Mouse (Mus musculus) midbrain, embryonic 11.5 days (tissue): ENCODE results near the gene Car6. TPM values are rescaled to one million over a fixed set of nuclear protein-coding genes. Genes with fewer than 3 reads are reported as not detected.

ENCODE experiments used
- ATAC-seq: fragments of 200-750 bp; cut with Nextera tagmentation; 2 replicates; pipeline ENCODE4 v1.8.0; 2017; ENCODE audit warnings: moderate TSS enrichment, moderate library complexity; ENCODE audit not compliant: low FRiP score
- DNase-seq: peaks from one replicate; pipeline ENCODE4 v3.0.0; 2015; ENCODE audit warnings: low spot score; ENCODE audit errors: missing footprints
- H3K27ac ChIP-seq: fragments of 300-500 bp; sonication (generic); 2 replicates; pipeline ENCODE4 v1.5.1; 2014; ENCODE audit warnings: low read depth, low read length
- H3K27me3 ChIP-seq: fragments of 300-500 bp; sonication (generic); 2 replicates; pipeline ENCODE4 v1.6.1; 2014; ENCODE audit warnings: mild to moderate bottlenecking, low read length, moderate library complexity, mixed read lengths; ENCODE audit not compliant: control insufficient read depth, insufficient read depth
- H3K36me3 ChIP-seq: fragments of 300-500 bp; sonication (generic); 2 replicates; pipeline ENCODE4 v1.6.1; 2014; ENCODE audit warnings: mild to moderate bottlenecking, low read length, moderate library complexity, mixed read lengths; ENCODE audit not compliant: control insufficient read depth, insufficient read depth
- H3K4me1 ChIP-seq: fragments of 300-500 bp; sonication (generic); 2 replicates; pipeline ENCODE4 v1.6.1; 2014; ENCODE audit warnings: low read length; ENCODE audit not compliant: control insufficient read depth, insufficient read depth
- H3K4me2 ChIP-seq: fragments of 300-500 bp; sonication (generic); 2 replicates; pipeline ENCODE4 v1.6.1; 2014; ENCODE audit warnings: mild to moderate bottlenecking, moderate library complexity
- H3K4me3 ChIP-seq: fragments of 300-500 bp; sonication (generic); 2 replicates; pipeline ENCODE4 v1.5.1; 2014; ENCODE audit warnings: low read depth, low read length
- H3K9ac ChIP-seq: fragments of 300-500 bp; sonication (generic); 2 replicates; pipeline ENCODE4 v1.6.1; 2014; ENCODE audit warnings: low read length
- H3K9me3 ChIP-seq: fragments of 300-500 bp; sonication (generic); 2 replicates; pipeline ENCODE4 v1.6.1; 2016; ENCODE audit warnings: low read length; ENCODE audit not compliant: control insufficient read depth
- whole genome bisulfite sequencing: fragments of 180-500 bp; shearing (Covaris S2); extraction: QIAGEN DNeasy Blood & Tissue Kit; methylation state at CpG from one replicate; pipeline ENCODE4 v1.1.7; 2014; 5-methylcytosine and 5-hydroxymethylcytosine counted together
- polyA plus RNA-seq: library from polyadenylated mRNA; unstranded; fragments of >200 nt; fragmentation: Nextera tagmentation; extraction: Ambion mirVana; gene quantifications from 2 replicates; pipeline ENCODE4 v1.2.1, GENCODE M21; 2014

Car6 gene
- polyA plus RNA-seq, 1 experiment from 2014 or later = not detected

DNA sequence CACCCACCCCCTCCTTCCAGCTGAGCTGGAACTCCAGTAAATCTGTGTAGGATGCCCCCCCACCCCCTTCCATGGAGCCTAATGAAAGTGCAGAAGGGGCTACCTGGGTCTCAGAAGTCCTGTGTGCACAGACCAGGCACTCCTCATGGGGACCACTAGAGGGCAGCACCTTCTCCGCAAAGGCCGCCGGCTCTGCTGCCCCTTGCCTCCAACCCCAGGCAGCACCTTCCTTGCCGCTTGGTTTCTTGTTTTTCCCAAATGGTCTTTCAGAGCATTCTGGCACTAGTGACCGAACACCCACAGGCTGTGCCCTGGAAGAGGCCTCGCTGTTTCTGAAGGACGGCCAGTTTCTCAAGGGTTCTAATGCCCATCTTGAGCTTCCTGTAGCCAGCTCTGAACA is 24.6 kb downstream of the Car6 start:
- Histone ChIP-seq H3K27ac (no peak overlapping the region), H3K4me2 (no peak overlapping the region), H3K9ac (no peak overlapping the region), H3K4me3 (no peak overlapping the region), H3K27me3 (no peaks in the 10 kb centered on the region), H3K4me1 (no peaks in the 10 kb centered on the region), H3K9me3 (peaks cover 3% of the 10 kb centered on the region; the same call in 1 of the 2 replicates), H3K36me3 (no peaks in the 10 kb centered on the region)
- 5% methylated on average over 7 of the region's 7 CpGs for WGBS
- ATAC-seq = peak; percentile 66
- DNase-seq = peak; percentile 91

DNA sequence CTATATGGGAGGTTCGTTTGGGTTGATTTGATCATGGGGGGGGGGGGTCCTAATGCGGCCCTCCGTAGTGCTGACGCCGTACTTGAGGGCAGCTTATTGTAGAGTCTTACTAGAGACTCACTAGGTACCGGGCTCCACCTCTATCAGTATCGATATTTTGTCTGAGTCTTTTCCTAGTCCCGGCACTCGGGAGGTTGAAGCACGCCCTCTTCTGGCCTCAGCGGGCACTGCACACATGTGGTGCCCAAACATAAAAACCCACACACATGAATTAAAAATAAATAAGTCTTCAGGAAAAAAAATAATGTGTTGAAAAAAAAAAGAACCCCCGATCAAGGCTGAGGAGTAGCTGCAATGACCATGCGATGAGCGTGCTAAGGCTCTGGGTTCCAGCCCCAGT is 27.1 kb downstream of the Car6 start:
- H3K9me3 ChIP-seq = no peaks in the 10 kb centered on the region
- ATAC-seq (no peak), DNase-seq (no peak)
- no peaks in the 10 kb centered on the region for H3K27me3 ChIP-seq
- no peak overlapping the region for H3K4me2 ChIP-seq
- H3K36me3 ChIP-seq = no peaks in the 10 kb centered on the region
- WGBS = 95% methylated on average over 14 of the region's 14 CpGs
- H3K4me3 ChIP-seq = no peak overlapping the region
- H3K4me1 ChIP-seq = no peaks in the 10 kb centered on the region
- H3K9ac ChIP-seq = no peak overlapping the region
- H3K27ac ChIP-seq = no peak overlapping the region

DNA sequence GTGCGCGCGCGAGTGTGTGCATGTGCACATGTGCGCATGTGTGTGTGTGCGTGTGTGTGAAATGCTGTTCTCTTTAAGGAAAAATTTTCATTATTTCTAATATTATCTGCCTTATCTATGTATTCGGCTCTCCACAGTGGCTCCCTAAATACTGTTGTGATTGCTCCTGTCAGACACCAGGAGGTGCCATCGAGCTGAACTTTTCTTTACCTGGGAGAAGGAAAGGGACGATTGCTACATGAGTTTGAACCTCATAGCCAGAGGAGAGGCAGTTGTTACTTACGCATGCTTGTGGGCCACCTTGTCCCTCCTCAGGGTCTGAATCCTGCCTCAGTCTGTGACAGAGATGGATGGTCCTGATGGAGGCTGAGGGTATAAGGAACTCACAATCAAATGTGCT is 27.9 kb downstream of the Car6 start:
- 53% methylated on average over 10 of the region's 10 CpGs for WGBS
- Histone ChIP-seq H3K4me3 (no peak overlapping the region), H3K36me3 (no peaks in the 10 kb centered on the region), H3K4me1 (no peaks in the 10 kb centered on the region), H3K27me3 (no peaks in the 10 kb centered on the region), H3K9ac (no peak overlapping the region), H3K4me2 (no peak overlapping the region), H3K27ac (no peak overlapping the region), H3K9me3 (no peaks in the 10 kb centered on the region)
- peak; percentile 91 for DNase-seq
- ATAC-seq = peak; percentile 24; the same call in 1 of the 2 replicates

DNA sequence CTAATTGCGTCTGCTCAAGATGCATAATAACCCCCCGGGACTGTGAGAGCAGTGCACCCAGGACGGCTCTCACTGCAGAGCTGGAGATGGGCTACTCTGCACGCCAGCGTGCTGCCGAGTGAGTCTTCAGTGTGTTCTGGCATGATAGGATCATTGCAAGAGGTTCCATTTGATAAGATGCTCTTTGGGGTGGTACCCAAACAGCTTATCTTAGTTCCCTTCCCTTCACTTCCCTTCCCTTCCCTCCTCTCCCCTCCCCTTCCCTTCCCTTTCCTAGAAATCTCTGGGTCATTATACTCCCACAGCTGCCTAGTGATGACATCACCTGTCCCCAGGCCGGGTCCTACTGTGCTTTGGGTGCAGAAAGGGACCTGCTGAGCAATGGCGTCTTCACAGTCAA is 29.0 kb downstream of the Car6 start:
- DNase-seq (no peak), ATAC-seq (no peak)
- Histone ChIP-seq H3K36me3 (no peaks in the 10 kb centered on the region), H3K4me3 (no peak overlapping the region), H3K27ac (no peak overlapping the region), H3K4me1 (no peaks in the 10 kb centered on the region), H3K9me3 (no peaks in the 10 kb centered on the region), H3K27me3 (no peaks in the 10 kb centered on the region), H3K9ac (no peak overlapping the region), H3K4me2 (no peak overlapping the region)
- 85% methylated on average over 8 of the region's 8 CpGs for WGBS

DNA sequence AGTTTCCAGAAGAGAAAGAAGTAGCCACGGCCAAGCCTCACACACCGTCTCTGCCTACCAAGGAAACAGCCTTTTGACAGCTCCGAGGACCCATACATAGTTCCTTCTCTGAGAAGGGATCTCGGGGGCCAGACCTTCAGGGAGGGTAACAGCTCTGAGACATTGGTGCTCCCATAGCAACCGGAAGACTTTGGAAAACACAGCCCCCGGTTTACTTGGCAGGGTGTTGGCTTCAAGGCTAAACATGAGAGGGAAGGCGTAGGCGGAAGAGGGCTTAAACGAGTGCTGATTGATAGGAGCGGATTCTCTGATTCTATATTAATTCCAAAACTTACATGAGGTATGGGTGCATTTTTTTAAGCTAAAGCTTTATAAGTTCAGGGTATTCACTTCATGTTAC is 32.7 kb downstream of the Car6 start:
- ATAC-seq = no peak
- no peak for DNase-seq
- H3K4me3 ChIP-seq = no peak overlapping the region
- 80% methylated on average over 10 of the region's 10 CpGs for WGBS
- H3K36me3 ChIP-seq = no peaks in the 10 kb centered on the region
- no peaks in the 10 kb centered on the region for H3K27me3 ChIP-seq
- no peaks in the 10 kb centered on the region for H3K4me1 ChIP-seq
- H3K27ac ChIP-seq = no peak overlapping the region
- no peak overlapping the region for H3K4me2 ChIP-seq
- no peaks in the 10 kb centered on the region for H3K9me3 ChIP-seq
- H3K9ac ChIP-seq = no peak overlapping the region

DNA sequence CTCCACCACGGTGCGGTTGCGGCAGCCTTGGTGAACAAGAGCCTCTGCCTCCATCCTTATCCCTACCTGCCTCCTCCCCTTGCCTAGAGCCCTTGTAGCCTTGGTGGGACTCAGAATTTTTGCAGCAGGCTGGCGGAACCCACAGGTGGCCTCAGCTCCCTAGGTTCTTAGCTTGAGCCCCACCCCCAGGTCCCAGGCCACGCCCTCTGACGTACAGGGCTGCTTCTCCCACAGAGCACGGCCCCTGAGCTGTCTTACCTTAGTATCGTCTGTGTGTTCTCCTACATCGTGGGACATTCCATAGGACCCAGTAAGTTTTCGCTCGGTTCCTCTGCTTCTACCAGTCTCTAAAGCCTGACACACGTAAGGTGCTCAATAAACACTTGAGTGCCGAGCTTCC is 36.3 kb downstream of the Car6 start:
- Histone ChIP-seq H3K27ac (no peak overlapping the region), H3K4me3 (no peak overlapping the region), H3K36me3 (no peaks in the 10 kb centered on the region), H3K9ac (no peak overlapping the region), H3K4me1 (no peaks in the 10 kb centered on the region), H3K9me3 (no peaks in the 10 kb centered on the region), H3K27me3 (no peaks in the 10 kb centered on the region), H3K4me2 (no peak overlapping the region)
- ATAC-seq = no peak
- 39% methylated on average over 13 of the region's 13 CpGs for WGBS
- DNase-seq = no peak

DNA sequence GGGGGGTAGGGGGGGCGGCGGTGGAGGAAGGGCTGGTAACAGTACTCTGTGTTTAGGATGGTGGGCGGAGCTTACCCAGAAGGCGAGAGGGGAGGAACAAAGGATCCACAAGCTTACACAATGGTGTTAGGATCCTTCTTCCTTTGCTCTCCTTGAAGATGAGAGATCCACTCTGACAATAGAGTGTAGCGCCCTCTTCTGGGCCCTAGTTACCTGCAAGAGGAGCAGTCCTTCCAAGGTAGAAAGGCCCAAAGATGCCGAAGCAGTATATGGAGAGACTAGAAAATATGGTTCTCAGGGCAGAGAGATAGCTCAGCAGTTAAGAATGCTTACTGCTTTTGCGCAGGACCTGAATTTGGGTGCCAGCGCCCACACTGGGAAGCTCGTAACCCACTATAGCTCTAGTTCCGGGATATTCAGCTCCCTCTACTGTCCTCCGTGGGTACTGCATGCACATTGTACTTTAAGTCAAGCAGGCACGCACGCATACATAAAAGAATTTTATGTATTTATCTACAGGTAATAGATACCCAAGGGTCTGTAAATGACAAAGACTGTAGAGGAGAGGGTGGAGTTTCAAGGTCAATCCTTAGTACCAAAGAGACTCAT is 38.5 kb downstream of the Car6 start:
- Histone ChIP-seq H3K27ac (no peak overlapping the region), H3K36me3 (no peaks in the 10 kb centered on the region), H3K4me3 (no peak overlapping the region), H3K4me2 (no peak overlapping the region), H3K27me3 (no peaks in the 10 kb centered on the region), H3K4me1 (no peaks in the 10 kb centered on the region), H3K9me3 (no peaks in the 10 kb centered on the region), H3K9ac (no peak overlapping the region)
- ATAC-seq (no peak), DNase-seq (no peak)
- 70% methylated on average over 13 of the region's 13 CpGs for WGBS

DNA sequence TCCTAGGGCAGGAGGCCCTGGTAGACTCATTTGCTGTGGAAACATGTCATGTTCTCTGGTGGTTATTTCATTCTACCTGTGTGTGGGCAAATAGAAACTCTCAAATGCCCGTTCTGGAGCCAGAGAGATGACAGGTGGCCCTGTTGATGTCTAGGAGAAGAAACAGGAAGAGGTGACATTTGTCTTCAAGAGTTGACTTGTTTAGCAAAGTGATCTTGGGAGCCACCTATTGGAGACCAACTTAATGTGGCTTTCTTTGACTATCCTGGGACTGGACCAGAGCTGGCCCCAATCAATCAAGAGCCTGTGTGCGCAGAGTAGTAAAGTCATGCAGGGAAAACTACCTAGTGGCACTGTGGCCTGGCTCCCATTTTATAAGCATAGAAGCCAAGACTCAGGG is 41.7 kb downstream of the Car6 start:
- WGBS = 88% methylated on average over 2 of the region's 2 CpGs
- DNase-seq (no peak), ATAC-seq (no peak)
- Histone ChIP-seq H3K4me2 (no peak overlapping the region), H3K4me1 (no peaks in the 10 kb centered on the region), H3K27me3 (no peaks in the 10 kb centered on the region), H3K9me3 (no peaks in the 10 kb centered on the region), H3K9ac (no peak overlapping the region), H3K27ac (no peak overlapping the region), H3K36me3 (no peaks in the 10 kb centered on the region), H3K4me3 (no peak overlapping the region)

DNA sequence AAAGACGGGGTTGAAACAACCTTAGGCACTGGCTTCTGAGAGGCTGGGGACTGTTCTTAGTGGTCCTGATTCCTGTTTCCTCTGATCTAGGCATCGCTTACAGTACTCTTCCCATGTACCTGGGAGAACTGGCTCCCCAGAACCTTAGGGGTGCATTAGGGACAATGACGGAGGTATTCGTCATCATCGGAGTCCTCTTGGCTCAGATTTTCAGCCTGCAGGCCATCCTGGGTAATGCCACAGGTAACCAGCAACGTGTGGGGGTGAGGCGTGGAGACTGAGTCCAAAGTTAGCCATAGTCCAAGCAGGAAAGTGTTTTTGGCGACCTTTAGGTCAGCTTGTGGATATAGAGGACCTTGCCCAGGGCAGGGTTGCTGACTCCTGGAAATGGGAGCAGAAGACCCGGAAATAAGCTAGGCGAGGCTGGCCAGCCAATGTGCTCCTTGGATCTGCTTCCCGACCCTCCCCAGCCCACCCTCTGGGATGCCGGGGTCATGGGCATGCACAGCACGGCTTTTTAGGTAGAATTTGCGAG is 43.7 kb downstream of the Car6 start:
- no peak overlapping the region for H3K4me2 ChIP-seq
- ATAC-seq = no peak
- no peaks in the 10 kb centered on the region for H3K27me3 ChIP-seq
- H3K9ac ChIP-seq = no peak overlapping the region
- no peak overlapping the region for H3K4me3 ChIP-seq
- H3K27ac ChIP-seq = no peak overlapping the region
- no peaks in the 10 kb centered on the region for H3K4me1 ChIP-seq
- no peaks in the 10 kb centered on the region for H3K9me3 ChIP-seq
- 65% methylated on average over 14 of the region's 14 CpGs for WGBS
- peak; percentile 73 for DNase-seq
- H3K36me3 ChIP-seq = no peaks in the 10 kb centered on the region
